Mouse (Mus musculus): ENCODE data around the gene Dctn2. TPM values are rescaled to one million over a fixed set of nuclear protein-coding genes. Genes with fewer than 3 reads are reported as not detected.

The Dctn2 gene
- 108 and 112 TPM in 2 replicates for polyA plus RNA-seq (2012; rRNA removed)

GRCm38 (mm10) chr10:127266112-127267091 lies at the start of gene Dctn2:
Dctn2 (plus strand) TSS chr10:127266368.

GRCm38 (mm10) chr10:127262548-127263398 lies 3.4 kb upstream of the Dctn2 start, which contains the start of gene Kif5a:
Kif5a (minus strand) TSS chr10:127263348.

GRCm38 (mm10) chr10:127288800-127289572 lies 22.8 kb downstream of the Dctn2 start, which contains the start of gene Mbd6:
Mbd6 (minus strand) TSS chr10:127289018.

GRCm38 (mm10) chr10:127311476-127312355 lies 45.5 kb downstream of the Dctn2 start, which contains the start of gene Mars:
Mars (minus strand) TSS chr10:127311786.

GRCm38 (mm10) chr10:127321621-127322020 lies 55.5 kb downstream of the Dctn2 start, which contains the start of gene Arhgap9:
Arhgap9 (plus strand) TSS chr10:127321964.

Other genes starting within 250 kb of the Dctn2 start
- 21.3 and 39.8 TPM in 2 replicates for gene Tsfm, start 235.5 kb upstream of the Dctn2 start, polyA plus RNA-seq (2012; rRNA removed)
- 9.2 and 10.7 TPM in 2 replicates for gene Mettl1, start 225.0 kb upstream of the Dctn2 start, polyA plus RNA-seq (2012; rRNA removed)
- 1.1 and 1.4 TPM in 2 replicates for gene Eef1akmt3, start 224.9 kb upstream of the Dctn2 start, polyA plus RNA-seq (2012; rRNA removed)
- 0.66 and 1.2 TPM in 2 replicates for gene Cyp27b1, start 218.1 kb upstream of the Dctn2 start, polyA plus RNA-seq (2012; rRNA removed)
- 5.7 and 8.0 TPM in 2 replicates for gene March9, start 206.2 kb upstream of the Dctn2 start, polyA plus RNA-seq (2012; rRNA removed)
- gene Cdk4, start 202.8 kb upstream of the Dctn2 start, polyA plus RNA-seq (2012; rRNA removed) = 47.5 and 59.4 TPM in 2 replicates
- 22.0 and 25.4 TPM in 2 replicates for gene Tspan31, start 196.1 kb upstream of the Dctn2 start, polyA plus RNA-seq (2012; rRNA removed)
- 2.3 and 3.5 TPM in 2 replicates for gene Agap2, start 191.1 kb upstream of the Dctn2 start, polyA plus RNA-seq (2012; rRNA removed)
- 44.9 and 55.6 TPM in 2 replicates for gene Os9, start 145.2 kb upstream of the Dctn2 start, polyA plus RNA-seq (2012; rRNA removed)
- gene B4galnt1, start 101.1 kb upstream of the Dctn2 start, polyA plus RNA-seq (2012; rRNA removed) = 169 and 171 TPM in 2 replicates
- 0.96 and 2.6 TPM in 2 replicates for gene Slc26a10, start 85.7 kb upstream of the Dctn2 start, polyA plus RNA-seq (2012; rRNA removed)
- 25.7 and 29.5 TPM in 2 replicates for gene Arhgef25, start 76.3 kb upstream of the Dctn2 start, polyA plus RNA-seq (2012; rRNA removed)
- 49.2 and 63.1 TPM in 2 replicates for gene Dtx3, start 70.6 kb upstream of the Dctn2 start, polyA plus RNA-seq (2012; rRNA removed)
- gene Pip4k2c, start 54.8 kb upstream of the Dctn2 start, polyA plus RNA-seq (2012; rRNA removed) = 16.3 and 17.7 TPM in 2 replicates
- 1.4 and 3.6 TPM in 2 replicates for gene Kif5a, start 3.0 kb upstream of the Dctn2 start, polyA plus RNA-seq (2012; rRNA removed)
- gene Mbd6, start 22.6 kb downstream of the Dctn2 start, polyA plus RNA-seq (2012; rRNA removed) = 35.2 and 37.4 TPM in 2 replicates
- gene Mars, start 45.4 kb downstream of the Dctn2 start, polyA plus RNA-seq (2012; rRNA removed) = 31.8 and 34.2 TPM in 2 replicates
- gene Arhgap9, start 55.6 kb downstream of the Dctn2 start, polyA plus RNA-seq (2012; rRNA removed) = 1.1 and 2.8 TPM in 2 replicates
- gene Gli1, start 75.6 kb downstream of the Dctn2 start, polyA plus RNA-seq (2012; rRNA removed) = 5.7 and 9.6 TPM in 2 replicates
- gene Inhbe, start 88.0 kb downstream of the Dctn2 start, polyA plus RNA-seq (2012; rRNA removed) = not detected in 2 replicates
- gene Inhbc, start 104.1 kb downstream of the Dctn2 start, polyA plus RNA-seq (2012; rRNA removed) = 0.09 and 0.10 TPM in 2 replicates
- gene R3hdm2, start 114.0 kb downstream of the Dctn2 start, polyA plus RNA-seq (2012; rRNA removed) = 64.7 and 74.9 TPM in 2 replicates
- gene Stac3, start 235.3 kb downstream of the Dctn2 start, polyA plus RNA-seq (2012; rRNA removed) = 2.1 and 3.9 TPM in 2 replicates
- 28.4 and 32.1 TPM in 2 replicates for gene Ndufa4l2, start 248.6 kb downstream of the Dctn2 start, polyA plus RNA-seq (2012; rRNA removed)